Mouse (Mus musculus) WW6 (cell line): ENCODE data around the gene Stpg4.

Source experiments
- DNase-seq: peaks from one replicate; pipeline ENCODE4 v3.0.0-alpha.2; 2013; ENCODE audit warnings: low read depth, low spot score

Gene Stpg4

DNA sequence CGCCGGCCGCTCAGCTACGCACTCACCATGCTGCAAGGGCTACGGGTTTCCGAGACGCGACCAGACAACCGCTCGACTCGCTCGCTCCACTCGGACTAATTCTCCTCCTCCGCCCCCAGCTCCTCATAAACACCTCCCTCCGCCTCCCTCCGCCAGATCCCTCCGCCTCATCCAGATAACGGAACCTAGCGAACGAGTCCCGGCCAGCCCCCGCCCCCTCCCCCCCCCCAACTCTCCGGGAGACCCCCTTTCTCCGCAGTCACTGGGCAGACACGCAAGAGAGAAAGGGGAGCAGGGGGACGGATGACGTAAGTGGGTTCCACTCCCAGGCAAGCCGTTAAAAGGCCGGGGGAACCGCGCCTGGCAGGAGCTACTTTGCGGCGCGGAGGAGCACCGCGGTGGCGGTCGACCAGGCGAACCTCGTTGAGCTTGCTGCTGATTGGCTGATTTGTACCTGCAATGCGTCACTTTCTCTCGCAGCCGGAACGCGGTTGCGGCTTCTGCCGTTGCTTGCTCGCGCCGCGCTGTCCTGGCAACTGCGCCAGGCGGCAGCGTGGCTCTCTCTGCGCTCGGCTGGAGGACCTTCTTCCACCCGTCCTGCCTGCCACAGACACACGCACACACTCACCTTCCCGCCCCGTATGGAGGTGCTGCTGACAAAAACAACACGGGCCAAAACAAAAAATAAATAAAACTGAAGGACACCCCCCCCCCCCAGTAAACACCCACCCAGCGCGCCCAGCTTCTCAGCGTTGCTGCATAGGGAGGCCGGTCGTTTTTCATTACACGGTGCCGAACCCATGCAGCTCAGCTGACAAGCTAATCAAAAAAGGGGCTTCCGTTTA is 19.4 kb upstream of the Stpg4 start, which contains the start of gene Calm2:
Gene Calm2, minus strand, starts transcription at position 169 of the 845 bp plus-strand sequence.
- DNase-seq = peak; percentile 87

DNA sequence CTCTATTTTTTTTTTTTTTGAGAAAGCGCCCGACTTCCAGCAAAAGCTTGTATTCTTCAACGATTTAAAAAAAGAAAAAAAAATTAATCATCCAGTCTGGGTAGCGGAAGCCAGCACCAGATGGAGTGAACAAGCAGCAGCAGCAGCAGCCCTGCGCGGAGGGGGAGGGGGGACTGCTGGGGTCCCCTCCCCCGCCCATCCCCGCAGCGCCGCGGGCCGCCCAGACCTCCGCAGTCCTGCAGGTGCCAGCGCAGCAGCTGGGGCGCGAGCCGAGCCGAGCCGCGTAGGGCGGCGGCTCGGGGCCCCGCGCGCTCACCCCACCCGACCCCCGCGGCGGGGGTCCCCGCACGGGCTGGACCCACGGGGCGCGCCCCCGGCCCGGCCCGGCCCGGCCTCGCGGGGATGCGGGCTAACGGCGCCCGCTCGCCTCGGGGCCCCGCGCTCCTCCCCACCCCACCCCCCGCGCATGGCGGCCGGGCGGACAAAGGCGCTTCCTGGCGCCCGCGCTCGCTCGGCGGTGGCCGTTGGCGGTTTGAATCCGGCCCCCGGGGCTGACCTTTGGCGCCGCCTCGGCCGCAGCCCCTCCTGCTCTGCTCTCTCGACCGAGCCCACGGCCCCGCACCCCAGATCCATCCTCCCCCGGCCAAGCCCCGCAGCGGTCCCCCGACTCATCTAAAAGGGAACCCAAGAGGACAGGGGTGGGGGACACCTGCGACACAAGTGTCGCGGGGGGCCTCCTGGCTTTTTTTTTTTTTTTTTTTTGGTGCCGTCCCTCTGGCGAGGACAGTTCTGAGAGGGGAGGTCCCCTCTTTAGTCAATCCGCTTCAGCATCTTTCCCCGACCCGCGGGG is 18.6 kb upstream of the Stpg4 start:
- peak; percentile 49 for DNase-seq

GRCm38 (mm10) chr17:87445337-87445916 is 17.9 kb upstream of the Stpg4 start:
- DNase-seq = no peak

DNA sequence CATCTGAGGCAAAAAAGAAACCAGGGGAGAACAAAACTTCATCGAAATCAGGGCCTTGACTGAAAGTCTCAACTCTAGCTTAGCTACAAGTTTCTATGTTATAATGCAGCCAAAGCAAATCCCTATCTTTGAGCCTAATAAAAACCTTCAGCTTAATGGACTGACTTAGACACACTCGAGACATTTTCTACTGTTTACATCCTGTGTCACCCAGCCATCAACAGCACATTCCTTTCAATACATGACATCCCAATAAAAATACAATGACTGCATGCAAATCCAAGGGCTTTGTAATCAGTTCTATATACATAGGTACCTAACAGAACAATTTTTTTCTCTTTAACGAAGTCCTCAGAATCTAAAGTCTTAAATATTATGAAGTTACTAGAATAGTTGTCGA is 17.2 kb upstream of the Stpg4 start:
- no peak for DNase-seq

DNA sequence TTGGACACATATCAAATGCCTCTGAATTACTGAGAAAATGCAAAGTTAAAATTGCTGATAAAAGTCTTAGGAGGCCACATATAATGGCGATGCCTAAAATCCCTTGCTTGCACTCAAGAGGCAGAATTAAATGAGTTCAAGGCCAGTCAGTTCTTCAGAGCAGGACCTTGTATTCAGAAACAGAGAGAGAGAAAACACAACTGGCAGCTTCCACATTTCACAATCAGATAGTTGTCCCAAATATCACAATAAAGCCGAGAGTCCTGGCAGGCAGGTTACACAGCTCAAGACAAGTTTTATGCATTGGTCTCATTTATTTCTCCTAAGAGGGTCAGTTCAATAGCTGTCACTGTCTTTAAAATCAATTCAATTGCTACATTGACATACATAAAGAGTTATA is 14.0 kb upstream of the Stpg4 start:
- no peak for DNase-seq

DNA sequence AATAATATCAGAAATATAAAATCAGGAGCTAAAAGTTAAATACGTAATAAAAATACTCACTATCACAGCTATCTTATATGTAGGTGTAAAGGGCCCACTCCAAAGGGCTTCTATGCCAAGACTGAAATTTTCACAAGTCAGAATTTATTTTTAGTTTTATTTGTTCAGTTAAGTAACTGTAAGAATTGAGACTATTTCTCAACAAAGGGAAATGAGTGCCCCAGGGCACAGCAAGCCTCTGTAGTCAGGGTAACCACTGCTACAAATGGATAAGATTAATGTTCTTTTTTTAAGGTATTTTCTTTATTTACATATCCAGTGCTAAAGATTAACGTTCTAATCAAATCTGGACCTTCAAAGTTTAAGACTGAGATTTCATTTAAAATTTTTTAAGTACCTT is 11.9 kb upstream of the Stpg4 start:
- no peak for DNase-seq

- DNase-seq = no peak
Measured at GRCm38 (mm10) chr17:87433929-87434328, 6.4 kb upstream of the Stpg4 start.

DNA sequence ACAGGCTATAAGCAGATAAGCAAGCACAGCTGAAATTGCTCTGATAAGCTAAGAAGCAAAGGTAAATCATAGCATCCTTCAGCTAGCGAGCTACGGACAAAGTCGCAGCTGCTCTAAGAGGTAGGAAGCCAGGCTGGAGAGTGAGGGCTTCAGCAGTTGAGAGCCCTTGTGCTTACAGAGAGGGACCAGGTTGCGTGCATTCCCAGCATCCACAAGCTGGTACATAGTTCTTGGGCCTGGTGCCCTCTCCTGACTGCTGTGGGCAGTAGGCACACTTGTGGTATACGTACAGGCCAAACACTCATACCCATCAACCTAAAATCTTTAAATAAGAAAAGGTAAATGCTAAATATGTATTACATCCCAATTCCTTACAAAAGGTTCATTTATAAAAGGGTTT is 5.2 kb upstream of the Stpg4 start:
- DNase-seq = no peak

DNA sequence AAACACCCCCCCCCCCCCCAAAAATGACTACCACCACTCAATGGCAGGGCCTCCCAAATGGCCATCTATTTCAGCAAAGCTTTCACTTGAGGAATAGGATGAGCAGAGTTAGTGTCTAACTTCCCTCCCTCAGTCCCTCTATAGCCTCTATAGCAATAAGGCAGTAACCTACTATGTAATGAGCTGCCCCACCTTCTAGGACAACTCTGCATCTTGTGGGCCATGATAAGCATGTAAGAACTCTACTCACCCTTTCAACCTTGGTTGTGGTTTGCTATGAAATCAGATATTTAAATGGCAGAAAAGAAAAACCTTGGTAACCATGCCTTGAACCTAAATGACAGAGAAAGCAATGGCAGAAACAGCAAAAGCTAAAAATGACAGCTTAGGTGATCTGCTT is 4.8 kb upstream of the Stpg4 start:
- no peak for DNase-seq

DNA sequence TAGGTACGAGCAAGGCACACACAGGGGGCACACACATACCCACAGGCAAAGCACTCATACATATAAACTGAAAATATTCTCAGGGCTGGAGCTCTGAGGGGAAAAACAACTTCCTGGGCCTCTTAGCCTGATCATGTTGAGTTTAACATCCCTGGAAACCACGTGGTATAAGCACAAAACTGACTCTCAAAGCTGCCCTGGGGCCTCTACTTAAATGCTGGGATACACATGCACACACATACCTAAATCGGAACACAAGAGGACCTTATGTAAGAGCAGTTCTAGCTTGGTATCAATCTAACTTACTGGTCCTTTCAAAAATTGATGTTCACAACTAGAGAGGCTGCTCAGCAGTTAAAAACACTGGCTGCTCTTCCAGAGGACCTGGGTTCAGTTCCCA is 1.9 kb upstream of the Stpg4 start:
- DNase-seq = no peak

DNA sequence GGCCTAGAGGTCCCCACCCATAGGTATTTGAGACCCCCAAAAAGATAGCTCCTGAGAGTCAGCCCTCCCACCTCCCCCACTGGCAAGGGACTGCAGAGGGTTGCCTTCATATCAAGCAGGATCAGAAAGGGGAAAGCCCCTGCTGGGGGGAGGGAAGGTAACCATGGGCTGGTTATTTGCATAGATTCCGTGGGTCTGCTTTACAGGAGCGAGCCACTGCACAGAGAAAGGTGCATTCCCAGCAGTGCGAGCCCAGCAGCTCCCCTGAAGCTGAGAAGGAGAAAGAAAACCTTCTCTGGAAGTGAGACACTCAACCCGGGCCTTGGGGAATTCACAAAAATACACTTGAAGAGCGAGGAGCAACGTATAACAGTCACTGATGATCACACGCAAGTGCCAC is 9.5 kb downstream of the Stpg4 start:
- DNase-seq = no peak

GRCm38 (mm10) chr17:87406646-87407045 is 20.9 kb downstream of the Stpg4 start:
- DNase-seq = no peak

- no peak for DNase-seq
Measured at GRCm38 (mm10) chr17:87405576-87405975, 22.0 kb downstream of the Stpg4 start.

- DNase-seq = no peak
Measured at GRCm38 (mm10) chr17:87403462-87403861, 24.1 kb downstream of the Stpg4 start.

DNA sequence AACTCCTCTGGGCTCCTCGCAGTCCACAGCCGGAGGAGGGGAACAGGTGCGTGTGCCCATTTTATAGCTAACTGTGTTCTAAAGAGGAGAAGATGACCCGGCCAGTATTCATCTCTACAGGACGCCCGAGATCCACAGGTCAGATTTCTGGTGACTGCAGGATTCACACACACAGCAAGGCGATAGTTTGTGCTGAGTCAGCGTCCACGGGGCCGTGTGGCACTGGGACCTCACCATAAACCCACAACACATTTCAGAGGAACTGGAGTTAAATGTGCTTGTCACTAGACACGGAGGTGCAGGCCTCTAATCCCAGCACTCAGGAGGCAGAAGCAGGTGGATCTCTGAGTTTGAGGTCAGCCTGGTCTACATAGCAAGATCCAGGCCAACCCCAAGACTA is 25.1 kb downstream of the Stpg4 start:
- no peak for DNase-seq

- no peak for DNase-seq
Measured at GRCm38 (mm10) chr17:87397088-87397487, 30.5 kb downstream of the Stpg4 start.

- no peak for DNase-seq
Measured at GRCm38 (mm10) chr17:87391242-87391641, 36.3 kb downstream of the Stpg4 start.

GRCm38 (mm10) chr17:87387068-87387467 is 40.5 kb downstream of the Stpg4 start:
- no peak for DNase-seq

DNA sequence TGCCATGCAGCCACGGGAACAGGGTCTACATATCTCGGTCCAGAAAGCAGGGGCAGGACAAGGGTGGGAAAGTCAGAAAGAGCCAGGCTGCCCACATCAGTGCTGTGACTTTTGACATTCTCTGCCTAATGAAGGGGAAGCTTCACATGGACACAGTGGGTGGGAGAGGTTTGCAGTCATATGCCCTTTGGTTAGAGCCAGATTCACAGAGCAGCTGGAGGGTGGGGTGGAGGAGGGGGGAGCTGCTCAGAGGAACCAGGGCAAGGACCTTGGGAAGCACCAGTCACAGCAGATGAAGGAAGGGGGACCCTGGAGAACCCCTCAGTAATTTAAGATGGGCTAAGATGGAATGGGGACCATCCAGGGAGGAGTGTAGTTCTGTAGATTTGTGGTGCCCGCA is 41.7 kb downstream of the Stpg4 start:
- DNase-seq = no peak

DNA sequence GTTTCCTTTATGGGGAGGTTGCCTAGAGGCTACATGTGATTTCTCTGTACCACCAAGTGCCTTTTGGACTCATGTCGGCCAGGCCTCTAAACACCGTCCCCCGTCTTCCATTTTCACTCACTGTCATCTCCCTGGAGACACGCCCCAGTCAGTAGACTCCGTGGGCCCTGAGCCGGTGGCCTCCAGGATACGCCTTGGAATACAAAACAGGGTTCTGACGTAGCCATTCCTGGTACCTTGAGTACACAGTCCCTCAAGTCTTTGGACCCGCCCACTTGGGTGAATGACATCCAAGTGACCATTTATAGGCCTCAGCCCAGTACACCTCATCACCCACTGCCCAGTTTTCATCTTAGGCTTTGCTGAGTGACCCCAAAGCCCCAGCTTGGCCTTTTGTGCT is 46.9 kb downstream of the Stpg4 start:
- no peak for DNase-seq

DNA sequence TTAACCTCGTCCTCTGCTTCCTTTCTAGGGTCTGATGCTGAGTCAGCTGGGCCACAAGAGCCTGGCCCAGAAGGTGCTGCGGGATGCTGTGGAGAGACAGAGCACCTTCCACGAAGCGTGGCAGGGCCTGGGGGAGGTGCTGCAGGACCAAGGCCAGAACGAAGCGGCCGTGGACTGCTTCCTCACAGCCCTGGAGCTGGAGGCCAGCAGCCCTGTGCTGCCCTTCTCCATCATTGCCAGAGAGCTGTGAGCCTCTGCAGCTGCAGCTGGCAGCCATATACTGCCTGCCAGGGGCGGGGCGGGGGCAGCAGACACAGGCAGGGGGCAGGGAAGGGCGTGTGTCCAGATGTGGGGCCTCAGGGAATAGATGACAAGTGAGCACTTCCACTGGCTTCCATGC is 47.7 kb downstream of the Stpg4 start:
- no peak for DNase-seq

DNA sequence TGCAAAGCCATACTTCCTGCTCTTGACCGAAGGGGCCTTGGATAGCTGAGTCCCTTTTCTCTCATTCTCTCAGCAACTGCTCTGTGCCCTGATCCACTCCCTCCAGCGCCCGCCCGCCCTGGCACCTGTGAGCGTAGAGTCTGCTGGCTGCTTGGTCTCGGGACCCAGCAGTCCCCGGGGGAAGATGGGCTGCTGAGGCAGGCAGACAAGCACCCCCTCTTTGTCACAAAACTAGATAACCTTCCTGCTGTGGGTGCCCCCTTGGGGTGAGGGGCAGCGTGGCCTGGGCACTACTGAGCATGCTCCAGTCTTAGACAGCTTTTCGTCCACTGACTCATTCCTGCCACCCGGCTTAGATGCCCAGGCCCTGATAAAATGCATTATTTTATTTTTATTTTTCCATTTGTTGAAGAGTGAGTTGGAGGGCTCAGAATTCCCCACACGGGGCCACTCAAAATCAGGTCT is 48.3 kb downstream of the Stpg4 start:
- no peak for DNase-seq
